Mouse (Mus musculus) ES-Bruce4 (cell line): ENCODE results near the gene Tsen54. TPM values are rescaled to one million over a fixed set of nuclear protein-coding genes. Genes with fewer than 3 reads are reported as not detected.

Experiments
- H3K27ac ChIP-seq: 2 replicates; pipeline ENCODE4 v1.5.1; 2012; ENCODE audit warnings: low read length, inconsistent platforms; ENCODE audit not compliant: insufficient read depth
- H3K27me3 ChIP-seq: 2 replicates; pipeline ENCODE4 v1.6.1; 2012; ENCODE audit warnings: mild to moderate bottlenecking, low read length, inconsistent platforms; ENCODE audit not compliant: control insufficient read depth, poor library complexity, insufficient read depth, severe bottlenecking
- H3K36me3 ChIP-seq: 2 replicates; pipeline ENCODE4 v1.6.1; 2012; ENCODE audit warnings: inconsistent platforms, mild to moderate bottlenecking, low read length, moderate library complexity; ENCODE audit not compliant: control insufficient read depth, poor library complexity, insufficient read depth, severe bottlenecking
- H3K4me1 ChIP-seq: one replicate; pipeline ENCODE4 v1.8.1; 2011; ENCODE audit warnings: low read length; ENCODE audit not compliant: control insufficient read depth, insufficient read depth
- H3K4me3 ChIP-seq: 2 replicates; pipeline ENCODE4 v1.5.1; 2011; ENCODE audit warnings: low read depth, mild to moderate bottlenecking, low read length
- H3K9ac ChIP-seq: 2 replicates; pipeline ENCODE4 v1.6.1; 2012; ENCODE audit warnings: low read depth, mild to moderate bottlenecking, inconsistent platforms; ENCODE audit not compliant: poor library complexity, severe bottlenecking
- H3K9me3 ChIP-seq: replicated peaks from 2 replicates; pipeline ENCODE4 v1.6.1; 2012; ENCODE audit warnings: mild to moderate bottlenecking, low read length, inconsistent platforms; ENCODE audit not compliant: control insufficient read depth, poor library complexity, insufficient read depth, severe bottlenecking
- CTCF ChIP-seq: IDR thresholded peaks from one replicate; pipeline ENCODE4 v1.8.1; 2011; ENCODE audit warnings: low read depth, low read length
- EP300 ChIP-seq: IDR thresholded peaks from 2 replicates; pipeline ENCODE4 v1.6.1; 2011; ENCODE audit warnings: low read depth, low read length; ENCODE audit not compliant: insufficient read depth
- POLR2A ChIP-seq: IDR thresholded peaks from one replicate; pipeline ENCODE4 v1.8.1; 2011; ENCODE audit warnings: low read length; ENCODE audit not compliant: insufficient read depth
- polyA plus RNA-seq: library from polyadenylated mRNA; stranded (reverse); fragments of >200 nt; gene quantifications from 2 replicates; pipeline ENCODE4 v1.2.4, GENCODE M21; 2011; ENCODE audit warnings: low read depth; ENCODE audit not compliant: missing spikeins, insufficient read depth, insufficient read length

Gene Tsen54
- 26.9 and 30.2 TPM in 2 replicates for polyA plus RNA-seq

DNA sequence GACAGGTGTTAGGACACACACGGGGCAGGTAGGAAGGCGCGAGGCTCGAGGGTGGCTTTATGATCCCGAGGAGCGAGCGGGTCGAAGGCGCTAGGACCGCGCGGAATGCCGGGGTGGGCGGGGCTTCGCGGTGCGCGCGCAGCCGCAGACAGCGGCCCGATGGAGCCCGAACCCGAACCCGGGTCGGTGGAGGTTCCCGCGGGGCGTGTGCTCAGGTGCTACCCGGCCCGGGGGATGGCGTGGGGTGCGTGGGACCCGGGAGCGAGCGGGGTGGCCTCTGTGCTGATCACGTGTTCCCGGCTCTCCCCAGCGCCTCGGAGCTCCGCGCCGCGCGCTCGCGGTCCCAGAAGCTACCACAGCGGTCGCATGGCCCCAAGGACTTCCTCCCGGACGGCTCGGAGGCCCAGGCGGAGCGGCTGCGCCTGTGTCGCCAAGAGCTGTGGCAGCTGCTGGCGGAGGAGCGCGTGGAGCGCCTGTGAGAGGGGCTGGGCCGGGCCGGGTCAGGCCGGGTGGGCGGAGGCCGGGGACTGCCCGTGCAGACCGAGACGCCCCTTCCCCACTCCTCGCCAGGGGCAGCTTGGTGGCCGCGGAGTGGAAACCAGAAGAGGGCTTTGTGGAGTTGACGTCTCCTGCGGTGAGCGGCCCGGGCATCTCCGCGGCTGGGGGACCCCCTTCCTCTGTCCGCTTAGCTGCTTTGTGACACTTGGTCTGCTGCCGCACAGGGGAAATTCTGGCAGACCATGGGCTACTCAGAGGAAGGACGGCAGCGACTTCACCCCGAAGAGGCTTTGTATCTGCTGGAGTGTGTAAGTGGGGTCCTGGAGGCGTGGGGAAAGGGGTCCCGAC is at the start of gene Tsen54:
Tsen54 (plus strand) TSS at position 120 of the 846 bp plus-strand sequence.
- H3K36me3 ChIP-seq: peaks cover 2% of the 10 kb centered on the region; the same call in 1 of the 2 replicates
- H3K9ac ChIP-seq: peak within 1 kb of the TSS; percentile 93
- H3K9me3 ChIP-seq: no peaks in the 10 kb centered on the region
- H3K27me3 ChIP-seq: no peaks in the 10 kb centered on the region
- H3K4me1 ChIP-seq: no peaks in the 10 kb centered on the region
- no peak within 1 kb of the TSS for H3K27ac ChIP-seq
- peak within 1 kb of the TSS; percentile 75 for H3K4me3 ChIP-seq
- 0 out of 2 replicates have a peak, but pooled peaks have one; percentile 42 for TF ChIP-seq EP300
- TF ChIP-seq POLR2A: peak; percentile 48
- no peak for TF ChIP-seq CTCF

DNA sequence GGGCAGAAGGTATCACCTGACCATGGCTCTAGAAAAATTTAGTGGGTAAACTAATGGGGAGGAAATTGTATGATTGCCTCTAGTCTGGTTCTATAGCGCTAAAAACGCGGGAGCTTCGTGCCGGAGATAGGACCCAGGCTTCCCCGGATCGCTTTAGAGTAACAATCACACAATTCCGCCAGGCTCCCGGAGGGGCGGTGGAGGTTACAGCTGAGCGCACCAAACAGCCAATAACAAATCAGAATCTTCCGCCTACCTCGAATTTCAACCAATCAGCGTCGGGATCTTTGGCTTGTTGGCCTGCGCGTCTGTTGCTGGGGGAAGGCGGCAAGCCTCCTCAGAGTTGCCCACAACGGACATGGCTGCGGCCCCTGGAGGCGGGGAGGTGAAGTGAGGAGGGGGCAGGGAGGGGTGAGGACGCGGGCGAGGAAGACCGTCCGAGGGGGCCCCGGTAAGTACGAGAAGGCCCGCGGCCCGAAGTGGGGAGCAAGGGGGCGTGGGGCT is 49.4 kb upstream of the Tsen54 start, which contains the start of gene Tmem94:
Tmem94 (plus strand) TSS at position 331 of the 504 bp plus-strand sequence.
- Histone ChIP-seq H3K9ac (peak within 1 kb of the TSS; percentile 92), H3K27ac (no peak within 1 kb of the TSS)

DNA sequence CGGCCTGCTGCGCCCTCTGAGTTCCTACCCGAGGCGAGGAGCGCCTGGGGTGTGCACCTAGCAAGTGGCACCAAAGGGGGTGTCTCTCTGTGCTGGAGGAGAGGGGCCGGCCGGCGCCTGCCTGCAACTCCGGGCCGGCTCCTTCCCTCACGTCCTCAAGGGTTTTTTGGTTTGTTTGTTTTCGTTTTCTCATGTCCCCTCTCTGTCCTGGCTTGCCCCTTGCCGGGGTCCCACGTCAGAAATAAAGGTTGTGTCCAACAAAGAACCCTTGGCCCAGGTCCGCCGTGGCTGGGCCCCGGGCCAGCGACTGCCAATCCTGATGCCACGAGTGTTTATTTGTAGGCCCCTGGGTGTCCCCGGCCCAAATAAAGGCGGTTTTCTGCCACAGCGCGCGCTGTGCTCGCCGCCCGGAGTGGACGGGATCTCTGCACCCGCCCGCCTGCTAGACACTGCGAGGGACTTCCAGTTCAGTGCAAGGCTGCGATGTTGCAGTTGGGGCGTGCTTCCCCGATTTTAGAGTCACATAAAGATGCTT is 48.9 kb upstream of the Tsen54 start:
- Histone ChIP-seq H3K4me1 (no peaks in the 10 kb centered on the region), H3K27me3 (no peaks in the 10 kb centered on the region), H3K27ac (no peak overlapping the region), H3K9ac (peak overlapping the region; percentile 92), H3K36me3 (no peaks in the 10 kb centered on the region), H3K4me3 (peak overlapping the region; percentile 73), H3K9me3 (0 out of 2 replicates have a peak, but pooled peaks cover 4% of the 10 kb centered on the region)
- TF ChIP-seq EP300 (no peak), POLR2A (no peak), CTCF (no peak)

More for the DNA sequence above, 49.4 kb upstream of the Tsen54 start, which contains the start of gene Tmem94:
- Histone ChIP-seq H3K27me3 (no peaks in the 10 kb centered on the region), H3K9me3 (0 out of 2 replicates have a peak, but pooled peaks cover 4% of the 10 kb centered on the region), H3K4me3 (peak within 1 kb of the TSS; percentile 73), H3K4me1 (no peaks in the 10 kb centered on the region), H3K36me3 (no peaks in the 10 kb centered on the region)
- TF ChIP-seq EP300 (0 out of 2 replicates have a peak, but pooled peaks have one; percentile 46), POLR2A (no peak)

DNA sequence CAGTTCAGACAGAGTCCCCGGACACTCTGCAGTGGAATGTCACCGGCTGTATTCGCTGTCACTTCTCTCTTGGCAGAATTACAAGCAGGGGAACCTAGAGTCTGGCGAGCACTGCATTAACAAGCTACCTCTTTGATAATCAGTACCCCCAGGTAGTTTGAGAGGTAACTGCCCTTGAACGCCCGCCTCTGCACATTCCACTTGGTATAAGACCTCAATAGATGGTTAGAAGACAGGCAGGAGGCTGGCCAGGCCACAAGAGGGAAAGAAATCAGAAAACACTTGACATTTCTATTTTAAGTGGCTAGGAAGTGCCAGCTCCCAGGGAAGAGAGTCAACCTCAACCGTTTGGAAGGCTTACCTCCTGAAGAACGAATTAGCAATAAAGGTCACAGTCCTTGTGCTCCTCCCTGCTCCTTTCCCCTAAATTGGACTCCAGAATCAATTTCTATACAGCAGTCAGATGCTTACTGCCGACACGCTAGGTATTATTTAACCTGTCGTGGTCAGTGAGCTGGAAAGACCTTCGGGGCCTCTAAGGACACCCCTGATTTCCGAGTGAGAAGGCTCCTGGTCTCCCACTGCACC is 48.1 kb upstream of the Tsen54 start:
- Histone ChIP-seq H3K4me3 (no peak overlapping the region), H3K9ac (peak overlapping the region; percentile 92), H3K27me3 (no peaks in the 10 kb centered on the region), H3K9me3 (0 out of 2 replicates have a peak, but pooled peaks cover 4% of the 10 kb centered on the region), H3K27ac (no peak overlapping the region), H3K36me3 (no peaks in the 10 kb centered on the region), H3K4me1 (no peaks in the 10 kb centered on the region)
- TF ChIP-seq EP300 (no peak), POLR2A (no peak), CTCF (no peak)

DNA sequence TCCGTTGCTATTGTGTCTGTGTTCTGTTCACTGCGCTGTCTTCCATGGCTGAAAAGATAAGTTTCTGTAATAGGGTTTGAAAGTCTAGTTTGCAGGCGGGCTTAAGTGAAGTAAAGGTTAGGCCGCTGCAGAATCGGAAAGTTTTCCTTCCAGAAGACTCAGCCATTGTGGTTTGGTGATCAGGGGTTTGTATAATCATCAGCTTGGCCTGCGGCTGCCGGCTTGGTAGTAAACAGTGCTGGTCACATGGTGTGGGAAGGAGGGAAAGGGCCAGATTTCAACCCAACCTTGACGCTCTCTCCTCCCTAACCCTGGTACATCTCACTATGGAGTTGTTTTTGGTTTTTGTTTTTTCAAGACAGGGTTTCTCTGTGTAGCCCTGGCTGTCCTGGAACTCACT is 47.5 kb upstream of the Tsen54 start:
- Histone ChIP-seq H3K27ac (no peak overlapping the region), H3K4me1 (no peaks in the 10 kb centered on the region), H3K4me3 (no peak overlapping the region), H3K36me3 (no peaks in the 10 kb centered on the region), H3K9me3 (0 out of 2 replicates have a peak, but pooled peaks cover 1% of the 10 kb centered on the region), H3K27me3 (no peaks in the 10 kb centered on the region), H3K9ac (no peak overlapping the region)
- TF ChIP-seq EP300 (no peak), POLR2A (no peak), CTCF (no peak)
